Mouse (Mus musculus) mouse embryonic stem cell (cell line): ENCODE data around the gene Inpp4a.

Experiments
- in situ Hi-C, 2 experiments: fragments of 300-500 bp; cut with MboI; formaldehyde crosslinking; loops; 1 replicate in 1 of 2; 3 replicates in 1 of 2; pipeline ENCODE4 v1.14.3; 2019 to 2020; ENCODE audit warnings: low sequenced_read_pairs in 2 of 2, low pct_unique_long_range_greater_than_20kb in 1 of 2, mixed read lengths in 1 of 2; ENCODE audit not compliant: unreplicated experiment in 1 of 2

Gene Inpp4a

DNA sequence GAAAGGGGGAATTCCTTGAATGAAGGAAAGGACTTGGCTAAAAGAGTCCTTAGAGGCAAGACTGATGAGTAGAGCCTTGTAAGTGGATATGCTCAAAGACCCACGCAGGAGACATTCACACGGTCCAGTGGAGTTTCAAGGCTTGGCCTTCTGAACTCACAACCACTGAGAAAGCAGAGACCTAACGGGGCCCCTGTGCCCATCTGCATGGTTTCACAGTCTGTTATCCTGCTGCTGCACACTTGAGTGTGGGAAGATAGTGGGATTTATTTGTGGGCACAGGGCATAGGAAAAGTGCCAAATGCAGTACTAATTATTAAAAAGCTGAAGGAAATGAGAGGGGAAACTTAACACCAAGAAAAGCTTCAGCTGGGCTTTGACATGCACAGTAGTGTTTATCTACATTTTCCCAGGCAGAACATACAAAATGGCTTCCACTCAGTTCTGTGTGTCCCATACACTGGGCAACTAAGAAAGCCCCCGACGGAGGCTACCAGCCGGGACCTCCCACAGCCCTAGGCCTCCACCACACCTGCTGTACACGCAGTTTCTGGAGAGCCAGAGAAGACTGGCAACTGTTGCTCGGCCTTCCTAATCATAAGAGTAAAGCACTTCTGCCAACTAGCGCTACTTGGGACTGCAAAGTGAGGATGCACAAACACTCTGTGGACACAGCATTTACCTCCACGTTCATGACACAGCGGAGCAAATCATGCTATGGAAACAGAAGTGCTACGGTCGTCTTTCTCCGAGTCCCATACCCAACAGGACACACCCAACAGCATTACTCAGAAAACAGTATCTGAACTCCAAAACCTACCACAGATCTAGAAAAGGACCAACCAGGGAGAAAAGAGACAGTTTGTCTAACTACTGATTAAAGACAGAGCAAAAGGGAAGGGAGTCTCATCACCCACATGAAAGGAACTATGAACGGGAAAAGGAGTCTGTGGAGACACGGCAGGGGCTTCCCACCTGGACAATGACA, 143.5 kb downstream of the Inpp4a start:
- in situ Hi-C loops = loop anchor here in 1 of 2 experiments (10.0 kb wide), 1 partner anchor 192 kb away; no protein-coding TSS in a partner anchor

DNA sequence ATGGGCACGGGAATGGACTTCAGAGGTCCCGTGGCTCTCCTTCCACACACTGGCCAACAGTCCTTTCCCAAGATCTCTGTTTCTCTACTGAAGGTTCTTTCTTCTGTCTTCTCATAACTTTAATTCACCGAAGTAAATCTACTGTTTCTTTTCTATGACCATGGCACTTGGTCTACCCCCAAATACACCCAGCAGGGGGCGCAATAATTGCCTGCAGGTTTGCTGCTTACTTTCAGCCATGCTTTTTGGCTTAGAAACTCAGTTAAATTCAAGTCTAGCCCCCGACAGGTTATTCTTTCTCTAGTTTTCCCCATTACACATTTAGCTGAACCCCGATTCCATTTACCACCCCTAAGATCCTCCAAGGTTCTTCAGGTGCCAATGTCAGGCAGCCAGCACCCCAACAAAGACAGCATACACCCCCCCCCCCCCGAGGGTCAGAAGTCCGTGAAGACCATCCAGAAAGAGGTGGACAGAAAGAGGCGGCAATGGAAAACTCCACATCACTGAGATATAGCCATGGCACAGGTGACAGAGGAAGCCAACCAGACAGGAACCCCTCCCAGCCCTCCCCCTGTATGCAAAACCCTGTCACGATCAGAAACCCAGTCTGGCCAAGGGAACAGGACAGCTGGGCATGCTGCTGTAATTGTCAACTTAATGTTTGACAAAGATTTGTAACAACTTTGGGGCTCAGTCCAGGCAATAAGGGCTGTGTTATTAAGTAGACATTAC, 148.9 kb downstream of the Inpp4a start:
- in situ Hi-C loops = loop anchor here in 1 of 2 experiments (10.0 kb wide), 1 partner anchor 186 kb away; no protein-coding TSS in a partner anchor

- in situ Hi-C loops = no loop called here
Measured at GRCm38 (mm10) chr1:37451270-37451669, 151.6 kb downstream of the Inpp4a start.

- in situ Hi-C loops = no loop called here
Measured at GRCm38 (mm10) chr1:37457546-37457945, 157.9 kb downstream of the Inpp4a start.
